Mouse (Mus musculus): ENCODE measurements around the gene 4933412E24Rik. TPM values are rescaled to one million over a fixed set of nuclear protein-coding genes. Genes with fewer than 3 reads are reported as not detected.

4933412E24Rik gene
- not detected in 2 replicates for polyA plus RNA-seq (2012; rRNA removed)

DNA sequence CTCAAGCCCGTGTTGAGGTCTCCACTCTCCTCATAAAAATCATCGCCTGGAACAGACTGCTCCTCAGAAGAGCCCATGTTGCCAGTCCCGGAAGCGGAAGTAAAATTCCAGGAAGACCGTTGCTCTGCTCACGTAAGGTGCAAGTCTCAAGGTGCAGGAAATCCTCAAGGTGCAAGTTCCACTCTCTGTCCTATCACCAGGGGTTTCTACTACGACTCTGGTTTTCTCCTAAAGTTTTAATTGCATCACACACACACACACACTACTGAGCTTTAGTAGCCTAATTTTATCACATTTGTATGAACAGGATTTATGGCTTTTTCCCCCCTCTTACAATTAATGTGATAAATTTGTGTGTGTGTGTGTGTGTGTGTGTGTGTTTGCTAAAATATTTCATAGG lies at the start of gene 4933412E24Rik:
Gene 4933412E24Rik (minus strand): TSS at position 101 of the 400 bp plus-strand sequence.

All from colon, adult 2 months (tissue).